Mouse (Mus musculus): ENCODE results near the gene Pde4c. TPM values are rescaled to one million over a fixed set of nuclear protein-coding genes. Genes with fewer than 3 reads are reported as not detected.

Pde4c gene
- total RNA-seq, 1 experiment from 2014 or later: 2.4 TPM

GRCm38 (mm10) chr8:70745691-70746220, 22.2 kb downstream of the Pde4c start:
- ATAC-seq (ENCODE audit: extremely low read depth, insufficient number of reproducible peaks, low FRiP score, poor library complexity, severe bottlenecking): no peak

- no peak for ATAC-seq (ENCODE audit: extremely low read depth, insufficient number of reproducible peaks, low FRiP score, poor library complexity, severe bottlenecking)
Measured at GRCm38 (mm10) chr8:70746676-70747075, 23.2 kb downstream of the Pde4c start.

- no peak for ATAC-seq (ENCODE audit: extremely low read depth, insufficient number of reproducible peaks, low FRiP score, poor library complexity, severe bottlenecking)
Measured at GRCm38 (mm10) chr8:70747211-70747890, 23.8 kb downstream of the Pde4c start.

GRCm38 (mm10) chr8:70748246-70749096, 25.0 kb downstream of the Pde4c start:
- ATAC-seq (ENCODE audit: extremely low read depth, insufficient number of reproducible peaks, low FRiP score, poor library complexity, severe bottlenecking): no peak

- ATAC-seq (ENCODE audit: extremely low read depth, insufficient number of reproducible peaks, low FRiP score, poor library complexity, severe bottlenecking): no peak
Measured at GRCm38 (mm10) chr8:70749097-70749674, 25.7 kb downstream of the Pde4c start.

- no peak for ATAC-seq (ENCODE audit: extremely low read depth, insufficient number of reproducible peaks, low FRiP score, poor library complexity, severe bottlenecking)
Measured at GRCm38 (mm10) chr8:70750128-70750680, 26.7 kb downstream of the Pde4c start.

- no peak for ATAC-seq (ENCODE audit: extremely low read depth, insufficient number of reproducible peaks, low FRiP score, poor library complexity, severe bottlenecking)
Measured at GRCm38 (mm10) chr8:70752000-70752764, 28.7 kb downstream of the Pde4c start.

GRCm38 (mm10) chr8:70753151-70753550, 29.6 kb downstream of the Pde4c start:
- no peak for ATAC-seq (ENCODE audit: extremely low read depth, insufficient number of reproducible peaks, low FRiP score, poor library complexity, severe bottlenecking)

- peak; percentile 92 for ATAC-seq (ENCODE audit: extremely low read depth, insufficient number of reproducible peaks, low FRiP score, poor library complexity, severe bottlenecking)
Measured at GRCm38 (mm10) chr8:70754043-70754870, 30.7 kb downstream of the Pde4c start, which contains the start of gene Rab3a. Gene Rab3a (plus strand): TSS chr8:70754679.

- no peak for ATAC-seq (ENCODE audit: extremely low read depth, insufficient number of reproducible peaks, low FRiP score, poor library complexity, severe bottlenecking)
Measured at GRCm38 (mm10) chr8:70754871-70755660, 31.5 kb downstream of the Pde4c start.

- ATAC-seq (ENCODE audit: extremely low read depth, insufficient number of reproducible peaks, low FRiP score, poor library complexity, severe bottlenecking): no peak
Measured at GRCm38 (mm10) chr8:70755661-70756475, 32.3 kb downstream of the Pde4c start.

GRCm38 (mm10) chr8:70756476-70757040, 33.0 kb downstream of the Pde4c start:
- no peak for ATAC-seq (ENCODE audit: extremely low read depth, insufficient number of reproducible peaks, low FRiP score, poor library complexity, severe bottlenecking)

GRCm38 (mm10) chr8:70757523-70758307, 34.2 kb downstream of the Pde4c start:
- no peak for ATAC-seq (ENCODE audit: extremely low read depth, insufficient number of reproducible peaks, low FRiP score, poor library complexity, severe bottlenecking)

GRCm38 (mm10) chr8:70758308-70758615, 34.7 kb downstream of the Pde4c start:
- ATAC-seq (ENCODE audit: extremely low read depth, insufficient number of reproducible peaks, low FRiP score, poor library complexity, severe bottlenecking): no peak

Measured in neutrophil, adult 5-6 weeks (primary cell).